Mouse (Mus musculus) heart, postnatal 0 days (tissue): Measurements from ENCODE around the gene Mbd3. TPM values are rescaled to one million over a fixed set of nuclear protein-coding genes. Genes with fewer than 3 reads are reported as not detected.
A peak's percentile ranks its signal among the peaks of the same experiment; 100 is the strongest.

Experiments used
- ATAC-seq: fragments of 200-750 bp; cut with Nextera tagmentation; 2 replicates; pipeline ENCODE4 v1.8.0; 2017; ENCODE audit warnings: low read depth, moderate number of reproducible peaks, moderate library complexity; ENCODE audit not compliant: insufficient read depth
- DNase-seq: peaks from one replicate; pipeline ENCODE4 v3.0.0-alpha.2; 2016; ENCODE audit warnings: low spot score
- H3K27ac ChIP-seq: fragments of 300-500 bp; sonication (generic); 2 replicates; pipeline ENCODE4 v1.5.1; 2014; ENCODE audit warnings: low read depth, mild to moderate bottlenecking
- H3K27me3 ChIP-seq: fragments of 300-500 bp; sonication (generic); 2 replicates; pipeline ENCODE4 v1.6.1; 2014; ENCODE audit warnings: low read length, mixed read lengths; ENCODE audit not compliant: control insufficient read depth, insufficient read depth
- H3K36me3 ChIP-seq: fragments of 300-500 bp; sonication (generic); replicated peaks from 2 replicates; pipeline ENCODE4 v1.6.1; 2014; ENCODE audit warnings: low read length, mixed read lengths; ENCODE audit not compliant: control insufficient read depth, insufficient read depth
- H3K4me1 ChIP-seq: fragments of 300-500 bp; sonication (generic); 2 replicates; pipeline ENCODE4 v1.6.1; 2014; ENCODE audit warnings: antibody characterized with exemption; ENCODE audit not compliant: control insufficient read depth, insufficient read depth
- H3K4me2 ChIP-seq: fragments of 300-500 bp; sonication (generic); 2 replicates; pipeline ENCODE4 v1.6.1; 2014; ENCODE audit warnings: low read depth, mild to moderate bottlenecking, low read length, moderate library complexity
- H3K4me3 ChIP-seq: fragments of 300-500 bp; sonication (generic); 2 replicates; pipeline ENCODE4 v1.5.1; 2014; ENCODE audit warnings: low read depth, low read length
- H3K9ac ChIP-seq: fragments of 300-500 bp; sonication (generic); replicated peaks from 2 replicates; pipeline ENCODE4 v1.6.1; 2014; ENCODE audit warnings: low read depth, low read length, mixed read lengths
- H3K9me3 ChIP-seq: fragments of 300-500 bp; sonication (generic); replicated peaks from 2 replicates; pipeline ENCODE4 v1.6.1; 2016; ENCODE audit warnings: low read length; ENCODE audit not compliant: control insufficient read depth
- CTCF ChIP-seq: IDR thresholded peaks from 2 replicates; pipeline ENCODE4 v1.5.1; 2016; ENCODE audit warnings: antibody characterized with exemption, control low read depth, low read depth
- EP300 ChIP-seq: IDR thresholded peaks from 2 replicates; pipeline ENCODE4 v1.6.1; 2016; ENCODE audit warnings: antibody characterized with exemption, low read depth
- WGBS: fragments of 180-500 bp; shearing (Covaris S2); extraction: QIAGEN DNeasy Blood & Tissue Kit; methylation state at CpG from one replicate; pipeline ENCODE4 v1.1.7; 2014; 5-methylcytosine and 5-hydroxymethylcytosine counted together
- polyA plus RNA-seq: library from polyadenylated mRNA; unstranded; fragments of >200 nt; fragmentation: Nextera tagmentation; extraction: Ambion mirVana; gene quantifications from 2 replicates; pipeline ENCODE4 v1.2.1, GENCODE M21; 2015
- total RNA-seq: library from RNA; depleted of rRNA; stranded (reverse); fragments of >200 nt; gene quantifications from 2 replicates; pipeline ENCODE4 v1.2.3, GENCODE M21; 2014; ENCODE audit warnings: low replicate concordance

Gene Mbd3
- total and polyA plus RNA-seq, 2 experiments from 2014 or later: 35.3 to 75.6 TPM

DNA sequence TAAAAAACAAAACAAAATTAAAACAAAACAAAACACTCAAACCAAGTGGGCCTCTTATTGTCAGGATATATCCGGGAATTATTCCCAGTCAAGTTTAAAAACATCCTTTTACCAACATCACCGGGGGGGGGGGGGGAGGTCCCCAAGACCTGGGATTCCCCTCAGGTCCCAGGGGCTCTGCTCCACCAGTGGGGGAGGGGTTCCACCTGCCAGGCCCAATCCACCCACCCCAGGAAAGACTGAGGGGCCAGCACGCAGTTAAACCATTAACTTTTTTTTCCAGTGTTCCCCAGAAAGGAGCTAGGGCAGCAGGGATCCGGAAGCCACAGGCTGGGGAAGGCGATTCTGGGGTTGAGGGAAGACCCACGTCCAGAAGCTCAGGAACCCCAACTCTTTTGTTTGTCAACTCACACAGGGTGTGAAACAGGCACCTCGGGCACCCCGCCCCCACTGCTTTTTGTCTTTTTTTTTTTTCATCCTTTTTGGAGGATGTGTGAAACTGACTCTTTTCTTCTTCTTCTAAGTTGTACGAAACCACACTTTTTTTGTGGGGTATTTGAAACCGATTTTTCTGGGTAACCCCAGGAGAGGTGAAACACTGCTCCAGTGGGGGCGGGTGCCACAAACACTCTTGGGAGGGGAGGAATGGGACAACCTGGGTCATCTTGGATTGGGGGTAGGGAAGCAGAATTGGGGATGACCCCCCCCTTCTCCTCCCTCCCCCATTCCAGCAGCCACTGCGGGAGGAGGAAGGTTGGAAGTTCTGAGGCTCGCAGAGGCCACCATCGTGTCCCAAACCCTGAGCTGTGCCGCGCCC lies 32.4 kb upstream of the Mbd3 start:
- peaks cover 37% of the 10 kb centered on the region for H3K36me3 ChIP-seq
- peaks cover 4% of the 10 kb centered on the region for H3K4me1 ChIP-seq
- peak overlapping the region; percentile 16; the same call in 1 of the 2 replicates for H3K27ac ChIP-seq
- 39% methylated on average over 15 of the region's 16 CpGs for WGBS
- TF ChIP-seq CTCF (no peak), EP300 (no peak)
- no peak for ATAC-seq
- no peaks in the 10 kb centered on the region for H3K9me3 ChIP-seq
- peak overlapping the region; percentile 94 for H3K4me2 ChIP-seq
- H3K4me3 ChIP-seq: peak overlapping the region; percentile 100
- no peak for DNase-seq
- no peaks in the 10 kb centered on the region for H3K27me3 ChIP-seq
- peak overlapping the region; percentile 99 for H3K9ac ChIP-seq

DNA sequence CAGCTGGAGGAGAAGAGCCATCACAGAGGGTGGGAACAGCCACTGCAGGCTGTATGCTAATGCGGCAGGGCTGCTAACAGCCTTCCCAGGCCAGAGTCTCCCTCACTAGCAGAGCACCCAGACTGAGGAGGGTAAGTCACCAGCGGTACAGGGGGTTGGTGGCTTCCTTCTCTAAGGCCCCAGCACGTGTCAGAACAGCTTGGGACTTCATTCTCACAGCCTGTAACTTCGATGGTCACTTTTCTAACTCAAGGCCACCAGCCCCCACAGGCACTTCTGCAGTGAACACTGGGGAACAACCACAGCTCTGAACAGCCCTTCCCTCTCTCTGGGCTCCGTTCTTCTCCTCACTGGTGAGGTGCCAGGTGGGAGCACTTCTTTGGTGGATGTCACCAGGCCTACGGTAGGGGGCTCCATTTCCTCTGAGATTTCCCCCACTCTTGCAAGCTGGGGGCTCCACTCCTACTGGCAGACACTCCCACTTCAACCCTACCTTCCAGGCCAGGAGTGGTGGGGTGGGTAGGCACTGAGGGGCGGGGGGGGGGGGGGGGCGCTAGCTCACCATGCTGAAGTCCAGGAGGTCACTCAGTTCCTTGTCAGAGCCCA lies 31.1 kb upstream of the Mbd3 start:
- 63% methylated on average over 7 of the region's 8 CpGs for WGBS
- H3K9ac ChIP-seq: no peak overlapping the region
- no peaks in the 10 kb centered on the region for H3K9me3 ChIP-seq
- H3K27ac ChIP-seq: no peak overlapping the region
- H3K36me3 ChIP-seq: peaks cover 50% of the 10 kb centered on the region
- H3K4me1 ChIP-seq: peaks cover 4% of the 10 kb centered on the region
- no peak overlapping the region for H3K4me2 ChIP-seq
- H3K4me3 ChIP-seq: no peak overlapping the region
- ATAC-seq (no peak), DNase-seq (no peak)
- H3K27me3 ChIP-seq: no peaks in the 10 kb centered on the region
- TF ChIP-seq EP300: no peak
- TF ChIP-seq CTCF: no peak

DNA sequence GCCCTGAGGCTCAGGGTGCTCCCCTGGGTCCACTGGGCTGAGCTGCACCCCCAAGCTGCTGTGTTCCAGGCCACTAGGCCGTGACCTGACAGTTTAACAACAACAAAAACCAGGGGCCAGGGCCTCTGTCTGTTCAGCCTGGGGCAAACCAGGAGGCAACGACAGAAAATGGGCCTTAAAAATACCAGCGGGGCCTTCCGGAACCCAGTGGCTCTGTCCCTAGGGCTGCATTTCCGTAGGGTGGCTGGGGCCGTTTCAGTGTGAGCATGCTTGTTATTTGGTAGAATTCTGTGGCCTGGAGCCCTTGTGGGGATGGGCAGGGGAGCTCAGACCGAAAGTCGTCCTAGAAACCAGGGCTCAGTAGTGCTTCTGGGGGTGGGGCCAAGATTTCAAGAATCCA lies 30.4 kb upstream of the Mbd3 start:
- Histone ChIP-seq H3K9ac (no peak overlapping the region), H3K27me3 (no peaks in the 10 kb centered on the region), H3K27ac (no peak overlapping the region), H3K36me3 (peaks cover 57% of the 10 kb centered on the region), H3K4me3 (no peak overlapping the region), H3K4me2 (no peak overlapping the region), H3K9me3 (peaks cover 3% of the 10 kb centered on the region; the same call in 1 of the 2 replicates), H3K4me1 (peaks cover 4% of the 10 kb centered on the region)
- TF ChIP-seq EP300 (no peak), CTCF (no peak)
- 90% methylated on average over 8 of the region's 8 CpGs for WGBS
- ATAC-seq (no peak), DNase-seq (no peak)

DNA sequence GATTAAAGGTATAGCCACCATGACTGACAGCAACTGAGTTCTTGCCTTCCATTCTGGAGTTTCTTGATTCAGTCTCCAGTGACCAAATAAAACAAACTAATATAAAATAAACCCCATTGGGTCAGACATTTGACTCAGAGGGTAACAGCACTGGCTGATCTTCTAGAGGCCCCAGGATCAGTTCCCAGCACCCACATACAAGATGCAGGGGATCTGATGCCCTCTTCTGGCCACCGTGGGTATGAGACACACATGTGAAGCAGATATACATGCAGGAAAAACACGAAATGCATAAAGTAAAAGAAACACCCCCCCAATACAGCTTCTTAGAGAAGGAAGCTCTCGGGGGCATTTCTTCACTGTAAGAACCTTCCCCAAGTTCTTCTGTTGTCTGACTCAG lies 25.7 kb upstream of the Mbd3 start:
- no peak for ATAC-seq
- Histone ChIP-seq H3K4me2 (no peak overlapping the region), H3K9ac (no peak overlapping the region), H3K36me3 (peaks cover 85% of the 10 kb centered on the region), H3K27me3 (no peaks in the 10 kb centered on the region), H3K4me3 (no peak overlapping the region), H3K4me1 (peaks cover 5% of the 10 kb centered on the region; the same call in 1 of the 2 replicates), H3K9me3 (peaks cover 3% of the 10 kb centered on the region; the same call in 1 of the 2 replicates), H3K27ac (no peak overlapping the region)
- WGBS: 96% methylated on average over 3 of the region's 3 CpGs
- no peak for TF ChIP-seq CTCF
- no peak for TF ChIP-seq EP300
- DNase-seq: no peak

DNA sequence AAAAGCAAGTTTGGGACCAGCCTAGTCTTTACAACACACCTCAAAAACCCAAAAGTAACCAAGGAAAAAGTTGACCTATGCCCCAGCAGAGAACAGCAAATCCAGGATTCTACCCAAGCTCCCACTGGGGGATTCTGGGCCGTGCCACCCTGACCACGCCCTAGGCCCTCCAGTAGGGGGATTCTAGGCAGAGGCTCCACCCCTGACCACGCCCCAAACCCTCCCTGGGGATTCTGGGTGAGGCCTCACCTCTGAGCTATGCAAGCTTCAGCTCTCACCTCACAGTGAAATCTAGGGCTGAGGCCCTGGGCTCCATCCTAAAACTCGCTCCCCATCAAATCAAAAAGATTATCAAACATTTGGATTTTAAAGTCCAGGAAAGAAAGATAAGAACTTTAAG lies 24.2 kb upstream of the Mbd3 start:
- no peak for DNase-seq
- Histone ChIP-seq H3K4me3 (no peak overlapping the region), H3K4me2 (no peak overlapping the region), H3K4me1 (peaks cover 5% of the 10 kb centered on the region; the same call in 1 of the 2 replicates), H3K9me3 (peaks cover 3% of the 10 kb centered on the region; the same call in 1 of the 2 replicates), H3K27ac (no peak overlapping the region), H3K27me3 (no peaks in the 10 kb centered on the region), H3K9ac (no peak overlapping the region), H3K36me3 (peaks cover 84% of the 10 kb centered on the region)
- TF ChIP-seq EP300: no peak
- no peak for TF ChIP-seq CTCF
- ATAC-seq: peak; percentile 33; the same call in 1 of the 2 replicates
- 55% methylated on average over 4 of the region's 4 CpGs for WGBS
